Mouse (Mus musculus) hindbrain, postnatal 0 days (tissue): ENCODE data around the gene Cbx2. TPM values are rescaled to one million over a fixed set of nuclear protein-coding genes. Genes with fewer than 3 reads are reported as not detected.

ENCODE experiments used
- ATAC-seq: fragments of 200-750 bp; cut with Nextera tagmentation; 2 replicates; pipeline ENCODE4 v1.8.0; 2017; ENCODE audit warnings: mild to moderate bottlenecking, moderate TSS enrichment, moderate library complexity
- DNase-seq: peaks from one replicate; pipeline ENCODE4 v3.0.0-alpha.2; 2015; ENCODE audit warnings: low spot score
- H3K27ac ChIP-seq: fragments of 300-500 bp; sonication (generic); 2 replicates; pipeline ENCODE4 v1.5.1; 2014; ENCODE audit warnings: mild to moderate bottlenecking
- H3K27me3 ChIP-seq: fragments of 300-500 bp; sonication (generic); 2 replicates; pipeline ENCODE4 v1.6.1; 2014; ENCODE audit warnings: low read length, mixed read lengths; ENCODE audit not compliant: insufficient read depth
- H3K36me3 ChIP-seq: fragments of 300-500 bp; sonication (generic); 2 replicates; pipeline ENCODE4 v1.6.1; 2014; ENCODE audit warnings: low read length, mixed read lengths; ENCODE audit not compliant: insufficient read depth
- H3K4me1 ChIP-seq: fragments of 300-500 bp; sonication (generic); 2 replicates; pipeline ENCODE4 v1.6.1; 2014; ENCODE audit warnings: antibody characterized with exemption, low read length, mixed read lengths; ENCODE audit not compliant: insufficient read depth
- H3K4me2 ChIP-seq: fragments of 300-500 bp; sonication (generic); 2 replicates; pipeline ENCODE4 v1.6.1; 2014; ENCODE audit warnings: low read depth, mild to moderate bottlenecking, low read length, moderate library complexity, mixed read lengths
- H3K4me3 ChIP-seq: fragments of 300-500 bp; sonication (generic); 2 replicates; pipeline ENCODE4 v1.5.1; 2014; ENCODE audit warnings: low read length
- H3K9ac ChIP-seq: fragments of 300-500 bp; sonication (generic); replicated peaks from 2 replicates; pipeline ENCODE4 v1.6.1; 2014; ENCODE audit warnings: mild to moderate bottlenecking, low read length, moderate library complexity, mixed read lengths
- H3K9me3 ChIP-seq: fragments of 300-500 bp; sonication (generic); 2 replicates; pipeline ENCODE4 v1.6.1; 2016; ENCODE audit warnings: low read length, mixed read lengths
- CTCF ChIP-seq: IDR thresholded peaks from 2 replicates; pipeline ENCODE4 v1.5.1; 2016; ENCODE audit warnings: antibody characterized with exemption, control low read depth, low read depth
- WGBS: fragments of 180-500 bp; shearing (Covaris S2); extraction: QIAGEN DNeasy Blood & Tissue Kit; methylation state at CpG from one replicate; pipeline ENCODE4 v1.1.7; 2014; 5-methylcytosine and 5-hydroxymethylcytosine counted together
- polyA plus RNA-seq: library from polyadenylated mRNA; unstranded; fragments of >200 nt; fragmentation: Nextera tagmentation; extraction: Ambion mirVana; gene quantifications from 2 replicates; pipeline ENCODE4 v1.2.1, GENCODE M21; 2015
- total RNA-seq: library from RNA; depleted of rRNA; stranded (reverse); fragments of >200 nt; gene quantifications from 2 replicates; pipeline ENCODE4 v1.2.3, GENCODE M21; 2014

Gene Cbx2
- total and polyA plus RNA-seq, 2 experiments from 2014 or later, result 7.4 to 14.6 TPM

GRCm38 (mm10) chr11:119044551-119045337 lies 22.0 kb downstream of the Cbx2 start:
- ATAC-seq (no peak), DNase-seq (peak; percentile 65)
- Histone ChIP-seq H3K27ac (no peak overlapping the region), H3K9me3 (no peaks in the 10 kb centered on the region), H3K36me3 (no peaks in the 10 kb centered on the region), H3K4me3 (0 out of 2 replicates have a peak overlapping the region, but pooled peaks have one; percentile 11), H3K4me1 (peaks cover 18% of the 10 kb centered on the region), H3K27me3 (peaks cover 57% of the 10 kb centered on the region), H3K9ac (no peak overlapping the region), H3K4me2 (peak overlapping the region; percentile 11)
- TF ChIP-seq CTCF, result peak; percentile 65
- 2% methylated on average over 41 of the region's 41 CpGs for WGBS

DNA sequence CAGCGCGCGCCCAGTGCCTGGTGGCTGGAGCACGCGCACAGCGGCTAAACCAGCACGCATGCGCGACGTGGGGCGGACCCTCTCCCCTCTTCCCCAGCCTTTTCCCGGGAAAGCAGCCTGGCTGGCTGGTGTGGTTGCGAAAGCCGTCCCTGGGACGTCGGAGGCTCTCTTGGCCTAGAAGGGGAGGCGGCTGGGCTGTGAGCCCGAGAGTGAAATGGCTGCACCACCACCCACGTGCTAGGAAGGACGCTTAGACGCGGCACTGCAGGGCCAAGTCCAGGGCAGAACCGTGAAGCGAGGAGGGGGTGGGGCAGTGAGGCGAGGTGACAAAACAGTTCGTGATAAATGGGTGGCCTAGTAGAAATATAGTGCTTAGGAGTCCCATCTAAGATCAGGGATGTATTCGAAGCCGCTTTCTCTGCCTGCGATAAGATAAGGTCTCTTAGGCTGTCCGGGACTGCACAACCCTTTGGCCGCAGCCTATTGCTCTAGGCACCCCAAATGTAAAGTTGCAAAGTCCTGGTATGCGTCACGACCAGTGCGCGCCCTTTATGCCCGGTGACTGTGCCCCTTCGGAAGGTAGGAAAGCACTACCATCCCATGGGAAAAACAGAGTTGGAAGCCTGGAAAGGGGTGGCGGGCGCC lies 24.0 kb downstream of the Cbx2 start:
- ATAC-seq (peak; percentile 48; the same call in 1 of the 2 replicates), DNase-seq (peak; percentile 79)
- Histone ChIP-seq H3K36me3 (no peaks in the 10 kb centered on the region), H3K9ac (0 out of 2 replicates have a peak overlapping the region, but pooled peaks have one; percentile 10), H3K4me3 (peak overlapping the region; percentile 30), H3K27ac (no peak overlapping the region), H3K9me3 (no peaks in the 10 kb centered on the region), H3K27me3 (peaks cover 75% of the 10 kb centered on the region), H3K4me2 (peak overlapping the region; percentile 58), H3K4me1 (peaks cover 11% of the 10 kb centered on the region)
- TF ChIP-seq CTCF, result no peak
- under 1% methylated on average over 39 of the region's 39 CpGs for WGBS

DNA sequence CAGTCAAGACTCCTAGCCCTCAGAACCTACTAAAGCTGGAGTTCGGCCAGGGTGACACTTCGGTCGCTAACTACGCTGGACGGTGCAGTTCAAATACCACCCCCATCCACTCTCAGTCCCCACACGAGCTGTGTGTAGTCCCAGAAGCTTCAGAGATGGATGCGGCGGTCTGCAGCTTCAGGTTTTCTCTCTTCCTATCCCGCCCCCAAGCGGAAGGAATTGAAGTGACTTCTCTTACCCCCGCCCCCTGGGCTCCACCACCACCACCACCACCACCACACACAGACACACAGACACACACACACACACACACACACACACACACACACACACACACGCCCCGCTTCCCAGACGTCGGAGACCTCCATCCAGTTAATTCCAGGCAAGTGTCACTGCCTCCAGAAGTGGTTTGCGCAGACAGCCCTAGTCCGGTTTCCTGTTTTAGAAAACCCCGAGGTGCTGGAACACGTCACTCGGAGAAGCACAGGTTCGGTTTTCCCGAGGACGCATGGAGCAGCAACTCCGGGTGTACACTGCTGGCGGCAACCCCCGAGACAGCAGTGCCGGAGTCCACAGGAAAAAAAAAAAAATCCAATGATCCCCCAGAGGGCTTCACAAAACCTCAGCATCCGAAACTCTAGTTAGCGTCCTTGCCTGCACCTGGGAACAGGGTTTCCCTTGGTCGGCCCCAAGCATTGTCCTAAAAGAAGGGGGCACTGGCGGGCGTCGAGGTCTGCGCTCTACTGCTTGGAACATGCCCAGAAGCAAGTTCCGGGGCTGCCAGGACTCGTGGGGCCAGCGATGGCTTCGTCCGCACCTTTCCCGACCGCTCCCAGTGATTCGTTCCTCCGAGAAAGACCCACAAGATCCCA lies 24.7 kb downstream of the Cbx2 start:
- Histone ChIP-seq H3K36me3 (no peaks in the 10 kb centered on the region), H3K4me1 (peaks cover 13% of the 10 kb centered on the region), H3K4me2 (peak overlapping the region; percentile 58), H3K9me3 (no peaks in the 10 kb centered on the region), H3K27ac (no peak overlapping the region), H3K27me3 (peaks cover 75% of the 10 kb centered on the region), H3K9ac (no peak overlapping the region), H3K4me3 (peak overlapping the region; percentile 11; the same call in 1 of the 2 replicates)
- 2% methylated on average over 43 of the region's 43 CpGs for WGBS
- peak; percentile 50 for TF ChIP-seq CTCF
- no peak for ATAC-seq
- DNase-seq, result peak; percentile 59

- Histone ChIP-seq H3K9me3 (no peaks in the 10 kb centered on the region), H3K4me3 (no peak overlapping the region), H3K36me3 (no peaks in the 10 kb centered on the region), H3K4me2 (0 out of 2 replicates have a peak overlapping the region, but pooled peaks have one; percentile 5), H3K9ac (no peak overlapping the region), H3K27me3 (peaks cover 75% of the 10 kb centered on the region), H3K4me1 (peaks cover 19% of the 10 kb centered on the region), H3K27ac (no peak overlapping the region)
- under 1% methylated on average over 13 of the region's 13 CpGs for WGBS
- ATAC-seq (no peak), DNase-seq (no peak)
- TF ChIP-seq CTCF, result no peak
Observed at GRCm38 (mm10) chr11:119048133-119048510, 25.4 kb downstream of the Cbx2 start.

GRCm38 (mm10) chr11:119050361-119050760 lies 27.6 kb downstream of the Cbx2 start:
- Histone ChIP-seq H3K9ac (no peak overlapping the region), H3K36me3 (no peaks in the 10 kb centered on the region), H3K4me2 (no peak overlapping the region), H3K4me3 (no peak overlapping the region), H3K9me3 (no peaks in the 10 kb centered on the region), H3K27ac (no peak overlapping the region), H3K4me1 (peaks cover 22% of the 10 kb centered on the region), H3K27me3 (peaks cover 54% of the 10 kb centered on the region)
- no peak for TF ChIP-seq CTCF
- WGBS, result 3% methylated on average over 2 of the region's 2 CpGs
- DNase-seq, result no peak
- no peak for ATAC-seq

DNA sequence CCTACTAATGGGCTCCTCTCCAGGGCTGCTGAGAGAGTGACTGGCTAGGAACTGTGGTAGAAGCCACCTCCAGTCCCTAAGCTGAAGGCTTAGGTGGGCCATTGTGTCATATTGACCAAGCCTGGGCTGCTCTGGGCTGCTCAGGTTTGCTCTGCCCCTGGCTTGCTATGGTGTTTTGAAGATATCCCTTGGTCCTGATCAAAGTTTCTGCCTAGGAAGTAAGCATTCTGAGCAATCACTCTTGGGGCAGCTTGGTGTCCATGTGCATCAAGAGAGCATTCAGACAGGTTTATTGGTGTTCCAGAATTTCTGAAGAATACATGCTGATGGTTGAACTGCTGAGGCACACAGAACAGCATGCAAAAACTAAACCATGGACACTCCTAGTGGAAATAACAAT lies 28.7 kb downstream of the Cbx2 start:
- Histone ChIP-seq H3K9ac (no peak overlapping the region), H3K4me3 (no peak overlapping the region), H3K27me3 (peaks cover 47% of the 10 kb centered on the region), H3K4me2 (no peak overlapping the region), H3K27ac (no peak overlapping the region), H3K36me3 (no peaks in the 10 kb centered on the region), H3K9me3 (no peaks in the 10 kb centered on the region), H3K4me1 (peaks cover 26% of the 10 kb centered on the region)
- TF ChIP-seq CTCF, result no peak
- DNase-seq (no peak), ATAC-seq (no peak)
